Mouse (Mus musculus): ENCODE results near the gene Ifit1.

GRCm38 (mm10) chr19:34673476-34673875 is 32.8 kb downstream of the Ifit1 start:
- TF ChIP-seq POLR2A (IDR thresholded peaks at IDR 0.05; ENCODE audit: low read depth, low read length): no peak
- TF ChIP-seq CTCF (IDR thresholded peaks at IDR 0.05; ENCODE audit: extremely low read depth, insufficient read depth, insufficient read length, insufficient replicate concordance): no peak

Data from spleen, adult 2 months (tissue).